9 mouse cellular contexts compared by ENCODE assay signal in the genomic region with DNA sequence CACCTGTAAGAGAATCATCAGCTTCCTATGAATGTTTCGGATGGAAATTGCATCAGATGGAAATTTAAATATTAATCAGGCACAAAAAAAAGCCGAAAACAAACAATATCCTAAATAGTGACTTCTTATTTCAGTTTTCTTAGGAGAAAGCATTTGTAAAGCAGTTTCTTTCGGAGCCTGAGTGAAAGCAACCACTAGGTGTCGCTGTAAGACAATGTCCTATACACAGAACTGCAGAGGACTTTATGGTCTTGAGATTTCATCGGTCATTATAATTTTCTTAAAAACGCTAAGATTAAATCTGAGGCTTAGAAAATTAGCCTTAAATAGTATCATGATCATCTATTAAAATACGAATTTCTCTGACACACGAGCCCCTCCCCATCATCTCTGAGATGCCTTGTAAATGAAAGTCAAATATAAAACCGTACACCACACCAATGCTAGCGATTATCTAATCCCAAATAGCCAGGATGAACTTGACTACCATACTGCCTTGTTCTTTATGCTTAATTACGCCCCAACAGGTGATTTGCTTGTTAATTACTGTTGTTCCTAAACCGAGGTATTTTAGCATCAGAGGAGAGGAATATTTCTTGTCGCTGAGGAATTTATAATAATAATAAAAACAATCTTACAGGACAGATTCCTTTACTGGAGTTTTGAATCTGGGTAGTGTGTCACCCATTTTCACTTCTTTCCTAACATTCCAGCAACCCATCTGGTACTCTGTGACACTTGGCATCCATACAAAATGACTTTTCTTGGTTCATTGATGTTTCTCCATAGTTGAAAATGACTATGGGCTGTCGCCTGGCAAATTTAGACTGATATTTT.
DNase-seq lines count a peak whose midpoint lies in the region; ATAC-seq and TF ChIP-seq lines count a peak whose summit lies in the region.
"Had no signal": no experiment of that assay in that cellular context is flagged by ENCODE, and none has a peak within 500 bp of the region (broad histone marks: within the 10 kb centered on the region; RNA-seq: fewer than 3 reads in every experiment).

No protein-coding gene starts in this region.

- H3K4me1 ChIP-seq in heart, embryonic 12.5 days (replicated peaks): no peaks in the 10 kb centered on the region
- H3K4me1 ChIP-seq in MEL (ENCODE audit: control insufficient read depth in 1 of 2, insufficient read depth in 2 of 2, low read length in 2 of 2): no peaks in the 10 kb centered on the region
- no peaks in the 10 kb centered on the region for H3K4me1 ChIP-seq in midbrain, postnatal 0 days (ENCODE audit: insufficient read depth, low read length)
- H3K4me1 ChIP-seq: liver, embryonic 13.5 days had no signal

- no peak overlapping the region for H3K27ac ChIP-seq in heart, embryonic 12.5 days (ENCODE audit: poor library complexity, severe bottlenecking)
- H3K27ac ChIP-seq in MEL (ENCODE audit: control insufficient read depth, low read depth, low read length): no peak overlapping the region
- peak overlapping the region; percentile 18; the same call in 1 of the 2 replicates for H3K27ac ChIP-seq in midbrain, postnatal 0 days (ENCODE audit: low read depth, low read length)
- H3K27ac ChIP-seq: liver, embryonic 13.5 days had no signal

- no peaks in the 10 kb centered on the region for H3K36me3 ChIP-seq in heart, embryonic 12.5 days
- H3K36me3 ChIP-seq in MEL (ENCODE audit: control insufficient read depth in 1 of 2, insufficient read depth in 2 of 2, low read length in 2 of 2): no peaks in the 10 kb centered on the region
- no peaks in the 10 kb centered on the region for H3K36me3 ChIP-seq in midbrain, postnatal 0 days (ENCODE audit: insufficient read depth, low read length)
- H3K36me3 ChIP-seq: liver, embryonic 13.5 days had no signal

- no peaks in the 10 kb centered on the region for H3K27me3 ChIP-seq in heart, embryonic 12.5 days (replicated peaks)
- no peaks in the 10 kb centered on the region for H3K27me3 ChIP-seq in MEL (ENCODE audit: control insufficient read depth in 1 of 2, insufficient read depth in 2 of 2, low read length in 2 of 2)
- H3K27me3 ChIP-seq in midbrain, postnatal 0 days (ENCODE audit: insufficient read depth, low read length): no peaks in the 10 kb centered on the region
- H3K27me3 ChIP-seq: liver, embryonic 13.5 days had no signal

- H3K9me3 ChIP-seq in heart, embryonic 12.5 days (replicated peaks): no peaks in the 10 kb centered on the region
- no peaks in the 10 kb centered on the region for H3K9me3 ChIP-seq in MEL (replicated peaks; ENCODE audit: insufficient read depth, low read length)
- H3K9me3 ChIP-seq in midbrain, postnatal 0 days (ENCODE audit: low read length): no peaks in the 10 kb centered on the region
- H3K9me3 ChIP-seq: liver, embryonic 13.5 days had no signal

- TF ChIP-seq POLR2A in MEL (IDR thresholded peaks at IDR 0.05; ENCODE audit: control insufficient read depth in 1 of 2, insufficient read depth in 1 of 2, low read depth in 1 of 2, low read length in 2 of 2, poor library complexity in 1 of 2): no peak

- H3K9ac ChIP-seq in heart, embryonic 12.5 days: no peak overlapping the region
- H3K9ac ChIP-seq in MEL (ENCODE audit: control insufficient read depth, low read depth, low read length, poor library complexity, severe bottlenecking): no peak overlapping the region
- H3K9ac ChIP-seq in midbrain, postnatal 0 days (replicated peaks; ENCODE audit: low read length, poor library complexity, severe bottlenecking): no peak overlapping the region
- H3K9ac ChIP-seq: liver, embryonic 13.5 days had no signal

- ATAC-seq in heart, embryonic 12.5 days (ENCODE audit: insufficient number of reproducible peaks, low FRiP score): no peak
- ATAC-seq in midbrain, postnatal 0 days (ENCODE audit: low FRiP score): peak; percentile 60; the same call in 1 of the 2 replicates
- no peak for ATAC-seq in inflammation-experienced regulatory T-cells, adult 6 months

- 37% methylated on average over 14 of the region's 14 CpGs for WGBS in heart, embryonic 12.5 days
- 25% methylated on average over 14 of the region's 14 CpGs for WGBS in midbrain, postnatal 0 days

- DNase-seq in heart, adult 8-10 months (ENCODE audit: low spot score): peak; percentile 1
- DNase-seq in MEL (ENCODE audit: low read depth, low spot score): peak; percentile 72
- DNase-seq in cerebellum, postnatal 25 days: peak; percentile 55 to 79
- peak; percentile 45 to 81 for DNase-seq in frontal cortex, postnatal 36 days (ENCODE audit: low spot score in 2 of 2)
- peak; percentile 50 to 75 for DNase-seq in left cerebral cortex, adult 18-20 months (ENCODE audit: low spot score in 2 of 2)
- peak; percentile 95 for DNase-seq in midbrain, postnatal 0 days (ENCODE audit: low spot score)
- DNase-seq: liver, embryonic 13.5 days had no signal

- TF ChIP-seq RAD21 in MEL (IDR thresholded peaks at IDR 0.05; ENCODE audit: low read depth, low read length): peak; percentile 88

- H3K4me2 ChIP-seq in heart, embryonic 12.5 days: no peak overlapping the region
- H3K4me2 ChIP-seq in midbrain, postnatal 0 days (ENCODE audit: low read depth, low read length, poor library complexity, severe bottlenecking): peak overlapping the region; percentile 2
- H3K4me2 ChIP-seq: liver, embryonic 13.5 days had no signal

- no peak for TF ChIP-seq EP300 in MEL (IDR thresholded peaks at IDR 0.05; ENCODE audit: low read depth in 1 of 2, low read length in 2 of 2)

- H3K4me3 ChIP-seq in heart, embryonic 12.5 days: no peak overlapping the region
- H3K4me3 ChIP-seq in MEL (ENCODE audit: control insufficient read depth in 1 of 2, insufficient read depth in 1 of 2, low read depth in 2 of 2, low read length in 2 of 2): peak overlapping the region in 1 of 2 experiments; percentile 31; a peak in 2 of 4 replicates
- no peak overlapping the region for H3K4me3 ChIP-seq in midbrain, postnatal 0 days (ENCODE audit: low read depth, low read length)
- H3K4me3 ChIP-seq: liver, embryonic 13.5 days had no signal

- H3K79me2 ChIP-seq in MEL (ENCODE audit: control insufficient read depth, insufficient read depth, low read length, poor library complexity): no peaks in the 10 kb centered on the region

- peak; percentile 50 to 82 (median 62) for TF ChIP-seq CTCF in MEL (IDR thresholded peaks at IDR 0.05 in 2 of 3, conservative IDR thresholded peaks at IDR 0.05 in 1 of 3; ENCODE audit: control insufficient read depth in 1 of 3, insufficient read depth in 1 of 3, low read depth in 2 of 3, low read length in 3 of 3, poor library complexity in 1 of 3, severe bottlenecking in 1 of 3)
- peak; percentile 96 for TF ChIP-seq CTCF in midbrain, postnatal 0 days (IDR thresholded peaks at IDR 0.05)

TF ChIP-seq in MEL, 35 proteins besides CTCF, POLR2A, EP300 and RAD21:
- TF ChIP-seq ZC3H11A (IDR thresholded peaks at IDR 0.05; ENCODE audit: low read depth, low read length) (peak; percentile 81), MAZ (IDR thresholded peaks at IDR 0.05; ENCODE audit: low read depth, low read length) (0 out of 2 replicates have a peak, but pooled peaks have one; percentile 32), TAL1 (IDR thresholded peaks at IDR 0.05; ENCODE audit: low read length) (no peak), MXI1 (IDR thresholded peaks at IDR 0.05; ENCODE audit: low read depth, low read length) (no peak), NELFE (IDR thresholded peaks at IDR 0.05; ENCODE audit: low read depth, low read length) (no peak), SMC3 (IDR thresholded peaks at IDR 0.05; ENCODE audit: low read depth, low read length) (peak; percentile 76), POLR2AphosphoS2 (IDR thresholded peaks at IDR 0.05; ENCODE audit: low read length) (no peak), SIN3A (IDR thresholded peaks at IDR 0.05; ENCODE audit: low read length) (no peak), BHLHE40 (IDR thresholded peaks at IDR 0.05; ENCODE audit: borderline replicate concordance, low read depth, low read length) (0 out of 2 replicates have a peak, but pooled peaks have one; percentile 20)

Comparison
In these comparisons a context has a peak if more than half of its experiments do, and no peak if none do; other contexts are left out.
1. DNase-seq: peak in every context shown above with its lines; median percentile 95 in midbrain, postnatal 0 days; 72 in MEL; 67 in cerebellum, postnatal 25 days; 63 in frontal cortex, postnatal 36 days; 62 in left cerebral cortex, adult 18-20 months; 1 in heart, adult 8-10 months.